Mouse (Mus musculus): ENCODE measurements around the gene Pomt1.

DNA sequence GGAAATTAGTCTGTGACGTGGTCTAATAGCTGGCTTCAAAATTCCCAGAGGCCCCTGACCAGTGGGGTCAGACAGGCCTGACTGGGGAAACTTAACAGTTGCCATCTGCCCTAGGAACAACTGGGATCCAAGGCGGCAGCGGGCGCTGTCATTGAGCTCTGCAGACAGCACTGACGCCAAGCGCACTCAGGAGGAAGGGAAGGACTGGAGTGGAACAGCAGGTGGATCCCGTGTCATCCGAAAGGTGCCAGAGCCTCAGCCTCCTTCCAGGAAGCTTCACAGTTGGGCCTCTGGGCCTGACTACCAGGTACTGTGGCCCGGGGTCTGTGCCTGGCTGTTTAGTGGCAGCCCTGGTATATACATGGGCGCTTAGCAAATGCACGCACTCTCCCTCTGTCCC, 35.7 kb upstream of the Pomt1 start:
- no peak for TF ChIP-seq CTCF (IDR thresholded peaks at IDR 0.05; ENCODE audit: insufficient read depth, low read length)
- no peak for TF ChIP-seq POLR2A (IDR thresholded peaks at IDR 0.05; ENCODE audit: borderline replicate concordance, extremely low read depth, low read depth, low read length)
